Mouse (Mus musculus): ENCODE data around the gene Gm21970. TPM values are rescaled to one million over a fixed set of nuclear protein-coding genes. Genes with fewer than 3 reads are reported as not detected.
A peak's percentile ranks its signal among the peaks of the same experiment; 100 is the strongest.

Gm21970 gene
- total RNA-seq (2014; fragmentation: Nextera tagmentation) = not detected in 2 replicates
- not detected in 2 replicates for total RNA-seq (2017)

DNA sequence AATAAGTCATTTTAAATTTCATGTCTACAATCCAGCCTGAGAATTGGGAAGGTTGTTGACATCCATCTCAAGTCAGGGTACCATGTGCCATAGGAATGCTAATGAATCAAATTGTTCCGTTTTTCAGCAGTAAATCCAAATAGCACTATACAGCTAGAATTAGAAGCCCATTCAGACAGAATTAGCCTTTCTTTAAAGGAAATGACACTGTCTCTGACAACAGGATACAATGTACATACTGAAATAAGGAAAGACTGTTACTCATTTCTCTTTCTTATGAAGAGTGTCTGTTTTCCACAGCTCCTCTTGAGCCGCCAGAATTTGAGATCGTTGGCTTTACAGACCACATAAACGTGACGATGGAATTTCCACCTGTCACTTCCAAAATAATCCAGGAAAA, at the start of gene Gm21970:
Gm21970 (plus strand) TSS at position 301 of the 400 bp plus-strand sequence.
- ATAC-seq (replicated peaks; ENCODE audit: poor library complexity, severe bottlenecking) = no peak

DNA sequence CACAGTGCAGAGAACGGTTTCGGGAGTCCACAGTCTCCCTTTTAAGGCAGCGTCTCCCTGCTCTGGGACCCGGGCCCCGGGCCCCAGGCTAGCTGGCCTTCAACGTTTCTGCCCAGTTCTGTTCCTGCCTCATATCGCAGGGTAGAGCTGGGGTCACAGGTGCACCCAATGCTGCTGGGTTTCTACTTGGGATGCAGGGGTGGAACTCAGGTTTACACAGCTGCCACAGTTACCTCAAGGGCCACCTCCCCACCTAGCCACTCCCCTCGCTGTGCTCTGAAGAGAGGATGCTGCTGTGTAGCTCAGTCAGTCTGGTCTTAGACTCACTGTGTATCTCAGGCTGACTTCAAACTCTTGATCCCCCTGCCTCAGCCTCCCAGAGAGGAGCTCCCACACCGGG, 45.0 kb upstream of the Gm21970 start:
- no peak for ATAC-seq (replicated peaks; ENCODE audit: poor library complexity, severe bottlenecking)

GRCm38 (mm10) chr16:91347491-91348263, 43.8 kb upstream of the Gm21970 start:
- ATAC-seq (replicated peaks; ENCODE audit: poor library complexity, severe bottlenecking) = peak; percentile 49

- no peak for ATAC-seq (replicated peaks; ENCODE audit: poor library complexity, severe bottlenecking)
Measured at GRCm38 (mm10) chr16:91348264-91348565, 43.3 kb upstream of the Gm21970 start.

GRCm38 (mm10) chr16:91348588-91349330, 42.8 kb upstream of the Gm21970 start:
- ATAC-seq (replicated peaks; ENCODE audit: poor library complexity, severe bottlenecking) = no peak

DNA sequence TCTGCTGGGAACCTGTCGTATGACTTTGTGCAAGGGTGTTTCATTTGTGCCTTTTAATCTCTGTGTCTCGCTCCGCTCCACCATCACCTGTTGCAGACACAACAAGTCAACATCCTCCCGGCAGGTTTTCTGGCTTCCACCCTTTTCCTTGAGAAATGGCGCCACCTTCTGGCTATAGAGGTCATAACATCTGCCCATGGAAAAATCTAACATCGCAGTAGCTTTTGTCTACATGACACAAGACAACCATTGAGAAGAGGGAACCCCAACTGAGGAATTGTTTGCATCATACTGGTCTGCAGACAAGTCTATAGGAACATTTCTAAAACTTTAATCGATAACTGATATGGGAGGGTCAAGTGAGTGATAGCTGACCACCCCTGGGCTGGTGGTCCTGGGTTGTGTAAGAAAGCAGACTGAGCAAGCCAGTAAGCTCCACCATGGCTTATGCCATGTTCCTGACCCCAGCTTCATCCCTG, 39.4 kb upstream of the Gm21970 start:
- no peak for ATAC-seq (replicated peaks; ENCODE audit: poor library complexity, severe bottlenecking)

GRCm38 (mm10) chr16:91352749-91353148, 38.8 kb upstream of the Gm21970 start:
- ATAC-seq (replicated peaks; ENCODE audit: poor library complexity, severe bottlenecking) = peak; percentile 28

DNA sequence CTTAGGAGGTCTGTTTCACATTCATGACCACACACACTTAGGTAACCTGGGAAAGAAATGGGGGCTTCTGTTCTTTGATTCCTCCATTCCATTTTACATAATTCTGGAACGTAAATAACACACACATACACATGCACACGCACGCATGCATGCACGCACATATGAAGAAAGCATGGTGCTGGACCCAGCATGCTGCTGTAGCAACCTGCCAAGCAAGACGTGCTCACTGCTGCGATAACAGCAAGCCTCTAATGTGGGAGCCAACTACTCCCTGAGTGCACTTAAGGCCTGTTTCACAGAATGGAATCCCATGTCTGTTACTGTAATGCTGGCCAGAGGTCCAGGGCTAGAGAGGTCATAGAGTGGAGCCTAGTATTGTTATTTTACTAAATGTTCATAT, 38.3 kb upstream of the Gm21970 start:
- ATAC-seq (replicated peaks; ENCODE audit: poor library complexity, severe bottlenecking) = no peak

DNA sequence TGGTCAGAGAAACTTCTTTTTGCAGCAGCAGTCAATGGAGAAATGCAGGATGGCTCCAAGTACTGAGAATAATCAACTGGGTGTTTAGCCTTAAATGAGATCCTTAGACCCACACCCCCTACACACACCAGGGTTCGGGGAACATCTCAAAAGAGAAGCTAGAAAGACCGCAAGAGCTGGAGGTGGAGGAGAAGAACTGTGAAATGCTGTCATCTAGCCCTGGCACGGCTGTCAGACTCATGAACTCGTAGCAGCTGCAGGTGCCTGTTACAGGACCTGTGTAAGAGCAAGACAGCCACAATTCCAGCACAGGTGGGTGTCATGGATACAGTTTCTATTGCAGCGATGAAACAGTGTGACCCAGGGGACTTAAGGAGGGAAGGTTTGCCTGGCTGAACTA, 37.9 kb upstream of the Gm21970 start:
- no peak for ATAC-seq (replicated peaks; ENCODE audit: poor library complexity, severe bottlenecking)

DNA sequence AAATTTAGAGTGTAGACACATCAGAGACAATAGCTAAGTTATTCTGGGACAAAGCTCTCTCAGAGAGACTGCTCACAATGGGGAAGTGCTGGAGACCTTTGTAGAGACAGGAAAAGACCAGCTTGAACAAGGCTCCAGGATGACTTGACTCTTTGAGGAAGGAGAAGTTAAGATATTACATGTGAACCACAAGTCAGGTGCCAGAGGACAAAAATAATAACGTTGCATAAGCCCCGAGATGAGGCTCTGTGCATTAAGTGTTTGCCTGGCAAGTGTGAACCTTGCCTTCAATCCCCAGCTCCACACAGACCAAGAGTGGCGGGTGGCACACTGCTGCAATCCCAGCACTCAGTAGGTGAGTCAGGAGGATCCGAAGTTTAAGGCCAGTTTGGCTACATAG, 36.9 kb upstream of the Gm21970 start:
- peak; percentile 65 for ATAC-seq (replicated peaks; ENCODE audit: poor library complexity, severe bottlenecking)

DNA sequence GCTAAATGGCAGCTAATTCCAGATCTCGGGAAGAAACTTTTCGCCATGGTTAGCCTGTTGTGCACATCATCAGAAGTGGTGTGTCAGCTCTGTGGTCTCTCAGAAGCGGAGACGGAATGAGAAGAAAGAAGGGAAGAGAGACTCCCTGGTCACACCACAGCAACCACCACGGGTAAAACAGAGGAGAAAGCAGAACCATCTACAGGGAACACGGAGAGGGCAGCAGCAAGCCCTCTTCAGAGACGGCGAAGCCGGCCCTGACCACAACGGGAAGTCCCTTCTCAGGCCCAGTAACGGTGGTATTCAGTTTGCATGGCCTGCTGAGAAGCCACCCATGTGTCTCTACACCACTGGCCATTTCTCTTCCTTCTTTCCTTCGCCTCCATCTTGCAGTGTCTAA, 36.4 kb upstream of the Gm21970 start:
- ATAC-seq (replicated peaks; ENCODE audit: poor library complexity, severe bottlenecking) = peak; percentile 65

GRCm38 (mm10) chr16:91356760-91357525, 34.6 kb upstream of the Gm21970 start:
- ATAC-seq (replicated peaks; ENCODE audit: poor library complexity, severe bottlenecking) = no peak

DNA sequence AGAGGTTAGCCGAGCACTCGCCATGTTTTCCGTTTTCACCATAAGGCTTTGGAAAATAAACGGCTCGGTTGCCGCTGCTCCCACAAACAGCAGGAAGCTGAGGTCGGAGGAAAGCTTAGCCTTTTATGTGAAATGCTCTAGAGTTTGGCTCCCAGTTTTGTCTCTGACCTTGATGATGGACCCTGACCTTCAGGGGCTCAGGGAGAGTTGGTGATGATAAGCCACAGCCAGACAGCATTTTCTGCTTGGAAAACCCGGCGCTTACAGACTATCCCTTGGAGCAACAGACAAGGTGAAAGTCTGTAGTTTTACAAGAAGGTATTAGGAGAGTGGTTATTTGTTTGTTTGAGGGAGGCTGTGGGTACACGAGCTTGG, 34.0 kb upstream of the Gm21970 start:
- ATAC-seq (replicated peaks; ENCODE audit: poor library complexity, severe bottlenecking) = no peak

GRCm38 (mm10) chr16:91358555-91358954, 33.0 kb upstream of the Gm21970 start:
- ATAC-seq (replicated peaks; ENCODE audit: poor library complexity, severe bottlenecking) = no peak; the same call in 1 of the 2 replicates

GRCm38 (mm10) chr16:91359531-91359930, 32.0 kb upstream of the Gm21970 start:
- no peak for ATAC-seq (replicated peaks; ENCODE audit: poor library complexity, severe bottlenecking)

GRCm38 (mm10) chr16:91360162-91360561, 31.4 kb upstream of the Gm21970 start:
- no peak for ATAC-seq (replicated peaks; ENCODE audit: poor library complexity, severe bottlenecking)

GRCm38 (mm10) chr16:91362006-91362405, 29.5 kb upstream of the Gm21970 start:
- no peak for ATAC-seq (replicated peaks; ENCODE audit: poor library complexity, severe bottlenecking)

- ATAC-seq (replicated peaks; ENCODE audit: poor library complexity, severe bottlenecking) = no peak
Measured at GRCm38 (mm10) chr16:91362616-91363272, 28.8 kb upstream of the Gm21970 start.

DNA sequence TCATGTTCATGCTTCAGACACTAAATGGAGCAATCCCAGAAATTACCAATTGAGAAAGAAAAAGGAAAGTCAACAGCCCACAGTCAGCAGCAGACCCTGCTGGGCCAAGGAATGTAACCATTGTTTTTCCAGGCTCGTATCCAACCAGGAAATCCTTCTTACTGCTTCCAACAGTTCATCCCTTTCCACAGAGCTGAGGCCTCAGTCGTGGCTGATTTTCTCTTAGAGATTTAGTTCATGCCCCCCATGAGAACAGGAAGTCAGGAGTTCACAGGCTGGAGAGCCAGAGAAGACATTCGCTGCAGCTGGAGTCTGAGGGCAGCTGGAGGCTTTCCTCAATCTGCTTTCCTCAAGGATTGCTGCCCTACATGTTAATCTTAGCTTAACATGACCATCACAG, 28.0 kb upstream of the Gm21970 start:
- no peak for ATAC-seq (replicated peaks; ENCODE audit: poor library complexity, severe bottlenecking)

- peak; percentile 91 for ATAC-seq (replicated peaks; ENCODE audit: poor library complexity, severe bottlenecking)
Measured at GRCm38 (mm10) chr16:91366567-91366966, 25.0 kb upstream of the Gm21970 start.
